Mouse (Mus musculus) bone marrow, adult 2 months (tissue): Measurements from ENCODE around the gene Thoc5.

ENCODE experiments used
- CTCF ChIP-seq: fragments of 200-500 bp; IDR thresholded peaks from 2 replicates; pipeline ENCODE4 v1.5.1; 2011; ENCODE audit warnings: low read length, control low read depth; ENCODE audit not compliant: control insufficient read depth, insufficient read depth
- POLR2A ChIP-seq: fragments of 200-500 bp; IDR thresholded peaks from 2 replicates; pipeline ENCODE4 v1.6.1; 2011; ENCODE audit warnings: low read depth, mild to moderate bottlenecking, control low read depth, low read length, borderline replicate concordance; ENCODE audit not compliant: control insufficient read depth

DNA sequence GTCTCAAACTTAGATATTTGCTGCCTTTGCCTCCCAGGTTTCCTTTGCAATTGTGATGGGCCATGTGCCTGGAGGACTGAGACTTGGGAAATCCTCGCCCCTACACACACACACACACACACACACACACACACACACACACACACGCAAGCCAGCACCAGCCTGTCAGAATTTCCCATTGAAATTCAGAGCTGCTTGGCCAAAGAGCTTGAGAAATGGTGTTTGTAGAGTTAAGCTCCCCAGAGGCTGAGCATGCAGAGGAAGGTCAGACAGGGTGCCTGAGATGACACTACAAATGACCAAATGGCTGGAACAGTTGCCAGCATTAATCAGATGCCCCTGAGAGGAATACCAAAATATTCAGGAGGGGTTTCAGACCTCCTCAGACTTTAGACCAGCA, 71.2 kb downstream of the Thoc5 start:
- TF ChIP-seq CTCF (no peak), POLR2A (no peak)
